Mouse (Mus musculus): ENCODE results near the gene Olfr705. TPM values are rescaled to one million over a fixed set of nuclear protein-coding genes. Genes with fewer than 3 reads are reported as not detected.
"Not testable (repeated sequence)": the region's sequence is repeated elsewhere in the genome, so short reads cannot be mapped to it uniquely, and the experiment has no call there.

Olfr705 gene
- not detected in 2 replicates for polyA plus RNA-seq (2012; ENCODE audit: insufficient read depth, insufficient read length, low replicate concordance, missing spikeins)

- TF ChIP-seq CTCF (IDR thresholded peaks at IDR 0.05; ENCODE audit: insufficient read depth, low read depth, low read length) (no peak), POLR2A (IDR thresholded peaks at IDR 0.05; ENCODE audit: insufficient read depth, low read depth, low read length) (no peak)
- no peaks in the 10 kb centered on the region for H3K4me1 ChIP-seq (ENCODE audit: control insufficient read depth, insufficient read depth, low read length)
- 76% methylated on average over 3 of the region's 3 CpGs for WGBS
- no peak within 1 kb of the TSS for H3K27ac ChIP-seq (ENCODE audit: insufficient read depth, low read depth, low read length)
- H3K4me3 ChIP-seq (ENCODE audit: insufficient read depth, low read depth, low read length), result no peak within 1 kb of the TSS
Measured at GRCm38 (mm10) chr7:106876791-106877190, at the start of gene Olfr705. Olfr705 (minus strand) TSS chr7:106876891.

GRCm38 (mm10) chr7:106920961-106921360 lies 44.3 kb upstream of the Olfr705 start:
- WGBS, result 88% methylated on average over 7 of the region's 7 CpGs
- not testable (repeated sequence) for H3K4me3 ChIP-seq (ENCODE audit: insufficient read depth, low read depth, low read length); H3K27ac ChIP-seq (ENCODE audit: insufficient read depth, low read depth, low read length); H3K4me1 ChIP-seq (ENCODE audit: control insufficient read depth, insufficient read depth, low read length)

DNA sequence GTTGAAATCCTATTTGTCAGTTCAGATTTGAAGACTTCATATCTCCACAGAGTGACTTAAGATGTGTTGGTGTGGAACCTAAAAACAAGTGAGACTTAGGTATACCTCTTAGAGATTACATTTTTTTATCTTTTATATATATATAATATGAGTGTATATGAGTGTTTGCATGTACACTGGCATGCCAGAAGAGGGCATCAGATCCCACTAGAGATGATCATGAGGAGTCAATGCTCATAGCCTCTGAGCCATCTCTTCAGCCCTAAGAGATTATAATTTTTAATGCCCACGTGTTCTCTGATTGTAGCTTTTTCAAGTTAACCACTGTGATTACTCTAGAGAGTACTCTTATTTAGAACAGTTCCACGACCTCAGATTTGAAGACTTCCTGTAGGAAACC lies 31.0 kb upstream of the Olfr705 start, which contains the start of gene Olfr1532-ps1:
TSS of gene Olfr1532-ps1 (plus strand) at position 326 of the 400 bp plus-strand sequence.
- TF ChIP-seq POLR2A (IDR thresholded peaks at IDR 0.05; ENCODE audit: insufficient read depth, low read depth, low read length) (no peak), CTCF (IDR thresholded peaks at IDR 0.05; ENCODE audit: insufficient read depth, low read depth, low read length) (no peak)
- H3K4me3 ChIP-seq (ENCODE audit: insufficient read depth, low read depth, low read length), result no peak within 1 kb of the TSS
- H3K4me1 ChIP-seq (ENCODE audit: control insufficient read depth, insufficient read depth, low read length), result no peaks in the 10 kb centered on the region
- H3K27ac ChIP-seq (ENCODE audit: insufficient read depth, low read depth, low read length), result no peak within 1 kb of the TSS
- 48% methylated on average over 2 of the region's 2 CpGs for WGBS

DNA sequence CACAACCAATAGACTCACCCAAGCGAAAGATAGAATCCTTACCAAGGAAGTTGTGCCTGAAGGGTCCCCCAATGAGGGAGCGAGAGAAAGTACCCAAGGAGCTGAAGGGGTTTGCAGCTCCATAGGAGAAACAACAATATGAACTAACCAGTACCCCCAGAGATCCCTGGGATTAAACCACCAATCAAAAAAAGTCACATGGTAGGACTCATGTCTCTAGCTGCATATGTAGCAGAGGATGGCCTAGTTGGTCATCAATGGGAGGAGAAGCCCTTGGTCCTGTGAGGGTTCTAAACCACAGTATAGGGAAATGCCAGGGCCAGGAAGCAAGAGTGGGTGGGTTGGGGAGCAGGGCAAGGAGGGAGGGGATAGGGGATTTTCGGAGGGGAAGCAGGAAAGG lies 24.4 kb upstream of the Olfr705 start, which contains the start of gene Olfr707:
TSS of gene Olfr707 (minus strand) at position 101 of the 400 bp plus-strand sequence.
- H3K4me3 ChIP-seq (ENCODE audit: insufficient read depth, low read depth, low read length); H3K4me1 ChIP-seq (ENCODE audit: control insufficient read depth, insufficient read depth, low read length); H3K27ac ChIP-seq (ENCODE audit: insufficient read depth, low read depth, low read length): not testable (repeated sequence)
- WGBS, result 78% methylated on average over 3 of the region's 3 CpGs

DNA sequence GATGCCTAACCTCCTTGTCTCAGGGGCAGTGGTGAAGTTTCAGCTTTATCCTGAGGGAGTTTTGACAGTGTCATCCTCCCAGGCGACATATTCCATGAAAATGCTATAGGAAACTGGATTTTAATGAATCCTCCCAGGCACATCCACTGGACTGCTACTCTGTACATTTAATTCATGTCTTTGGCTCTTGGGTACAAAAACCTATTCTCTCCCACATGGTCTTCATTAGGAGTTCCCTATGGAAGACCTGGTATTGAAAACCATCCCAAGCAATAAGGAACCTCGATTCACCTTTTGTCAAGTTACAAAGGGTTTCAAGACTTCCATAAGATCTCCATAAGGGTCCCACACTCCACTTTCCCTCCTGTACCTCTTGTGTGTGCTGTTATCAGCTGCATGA lies 11.4 kb upstream of the Olfr705 start, which contains the start of gene Olfr706:
TSS of gene Olfr706 (minus strand) at position 101 of the 400 bp plus-strand sequence.
- TF ChIP-seq POLR2A (IDR thresholded peaks at IDR 0.05; ENCODE audit: insufficient read depth, low read depth, low read length) (no peak), CTCF (IDR thresholded peaks at IDR 0.05; ENCODE audit: insufficient read depth, low read depth, low read length) (no peak)
- H3K27ac ChIP-seq (ENCODE audit: insufficient read depth, low read depth, low read length), result no peak within 1 kb of the TSS
- no peaks in the 10 kb centered on the region for H3K4me1 ChIP-seq (ENCODE audit: control insufficient read depth, insufficient read depth, low read length)
- no peak within 1 kb of the TSS for H3K4me3 ChIP-seq (ENCODE audit: insufficient read depth, low read depth, low read length)
- WGBS, result 82% methylated on average over 2 of the region's 2 CpGs

GRCm38 (mm10) chr7:106862885-106863284 lies 13.8 kb downstream of the Olfr705 start, which contains the start of gene Olfr704:
Olfr704 (plus strand) TSS chr7:106863185.
- no peak within 1 kb of the TSS for H3K4me3 ChIP-seq (ENCODE audit: insufficient read depth, low read depth, low read length)
- TF ChIP-seq POLR2A (IDR thresholded peaks at IDR 0.05; ENCODE audit: insufficient read depth, low read depth, low read length) (no peak), CTCF (IDR thresholded peaks at IDR 0.05; ENCODE audit: insufficient read depth, low read depth, low read length) (no peak)

GRCm38 (mm10) chr7:106843060-106843459 lies 33.6 kb downstream of the Olfr705 start, which contains the start of gene Olfr703:
Olfr703 (plus strand) TSS chr7:106843360.
- TF ChIP-seq POLR2A (IDR thresholded peaks at IDR 0.05; ENCODE audit: insufficient read depth, low read depth, low read length), result no peak
- no peak for TF ChIP-seq CTCF (IDR thresholded peaks at IDR 0.05; ENCODE audit: insufficient read depth, low read depth, low read length)
- WGBS, result 50% methylated on average over 2 of the region's 2 CpGs
- H3K4me1 ChIP-seq (ENCODE audit: control insufficient read depth, insufficient read depth, low read length), result no peaks in the 10 kb centered on the region
- no peak within 1 kb of the TSS for H3K27ac ChIP-seq (ENCODE audit: insufficient read depth, low read depth, low read length)
- H3K4me3 ChIP-seq (ENCODE audit: insufficient read depth, low read depth, low read length), result no peak within 1 kb of the TSS

More at GRCm38 (mm10) chr7:106862885-106863284, 13.8 kb downstream of the Olfr705 start, which contains the start of gene Olfr704:
- Histone ChIP-seq H3K27ac (ENCODE audit: insufficient read depth, low read depth, low read length) (no peak within 1 kb of the TSS), H3K4me1 (ENCODE audit: control insufficient read depth, insufficient read depth, low read length) (no peaks in the 10 kb centered on the region)

- H3K4me3 ChIP-seq (ENCODE audit: insufficient read depth, low read depth, low read length), result no peak within 1 kb of the TSS
- no peak for TF ChIP-seq POLR2A (IDR thresholded peaks at IDR 0.05; ENCODE audit: insufficient read depth, low read depth, low read length)
- no peak for TF ChIP-seq CTCF (IDR thresholded peaks at IDR 0.05; ENCODE audit: insufficient read depth, low read depth, low read length)
- H3K27ac ChIP-seq (ENCODE audit: insufficient read depth, low read depth, low read length), result no peak within 1 kb of the TSS
- no peaks in the 10 kb centered on the region for H3K4me1 ChIP-seq (ENCODE audit: control insufficient read depth, insufficient read depth, low read length)
Measured at GRCm38 (mm10) chr7:106833793-106834192, 42.9 kb downstream of the Olfr705 start, which contains the start of gene Olfr702. Olfr702 (minus strand) TSS chr7:106833893.

Other genes with a start within 250 kb of the Olfr705 start
- not detected in 2 replicates for gene Olfr693, start 196.3 kb downstream of the Olfr705 start, polyA plus RNA-seq (2012; ENCODE audit: insufficient read depth, insufficient read length, low replicate concordance, missing spikeins)
- gene Olfr694, start 185.1 kb downstream of the Olfr705 start, polyA plus RNA-seq (2012; ENCODE audit: insufficient read depth, insufficient read length, low replicate concordance, missing spikeins), result not detected in 2 replicates
- gene Olfr695, start 160.5 kb downstream of the Olfr705 start, polyA plus RNA-seq (2012; ENCODE audit: insufficient read depth, insufficient read length, low replicate concordance, missing spikeins), result not detected in 2 replicates
- not detected in 2 replicates for gene Olfr697, start 134.4 kb downstream of the Olfr705 start, polyA plus RNA-seq (2012; ENCODE audit: insufficient read depth, insufficient read length, low replicate concordance, missing spikeins)
- gene Olfr698, start 121.5 kb downstream of the Olfr705 start, polyA plus RNA-seq (2012; ENCODE audit: insufficient read depth, insufficient read length, low replicate concordance, missing spikeins), result not detected in 2 replicates
- not detected in 2 replicates for gene Olfr699, start 83.7 kb downstream of the Olfr705 start, polyA plus RNA-seq (2012; ENCODE audit: insufficient read depth, insufficient read length, low replicate concordance, missing spikeins)
- gene Olfr700, start 68.1 kb downstream of the Olfr705 start, polyA plus RNA-seq (2012; ENCODE audit: insufficient read depth, insufficient read length, low replicate concordance, missing spikeins), result not detected in 2 replicates
- not detected in 2 replicates for gene Olfr701, start 62.8 kb downstream of the Olfr705 start, polyA plus RNA-seq (2012; ENCODE audit: insufficient read depth, insufficient read length, low replicate concordance, missing spikeins)
- gene Olfr702, start 43.0 kb downstream of the Olfr705 start, polyA plus RNA-seq (2012; ENCODE audit: insufficient read depth, insufficient read length, low replicate concordance, missing spikeins), result not detected in 2 replicates
- not detected in 2 replicates for gene Olfr703, start 33.5 kb downstream of the Olfr705 start, polyA plus RNA-seq (2012; ENCODE audit: insufficient read depth, insufficient read length, low replicate concordance, missing spikeins)
- gene Olfr704, start 13.7 kb downstream of the Olfr705 start, polyA plus RNA-seq (2012; ENCODE audit: insufficient read depth, insufficient read length, low replicate concordance, missing spikeins), result not detected in 2 replicates
- not detected in 2 replicates for gene Olfr706, start 11.3 kb upstream of the Olfr705 start, polyA plus RNA-seq (2012; ENCODE audit: insufficient read depth, insufficient read length, low replicate concordance, missing spikeins)
- not detected in 2 replicates for gene Olfr707, start 24.4 kb upstream of the Olfr705 start, polyA plus RNA-seq (2012; ENCODE audit: insufficient read depth, insufficient read length, low replicate concordance, missing spikeins)
- gene Olfr1532-ps1, start 31.1 kb upstream of the Olfr705 start, polyA plus RNA-seq (2012; ENCODE audit: insufficient read depth, insufficient read length, low replicate concordance, missing spikeins), result not detected in 2 replicates
- gene Olfr709-ps1, start 55.3 kb upstream of the Olfr705 start, polyA plus RNA-seq (2012; ENCODE audit: insufficient read depth, insufficient read length, low replicate concordance, missing spikeins), result not detected in 2 replicates
- not detected in 2 replicates for gene Olfr710, start 71.4 kb upstream of the Olfr705 start, polyA plus RNA-seq (2012; ENCODE audit: insufficient read depth, insufficient read length, low replicate concordance, missing spikeins)
- not detected in 2 replicates for gene Olfr6, start 87.0 kb upstream of the Olfr705 start, polyA plus RNA-seq (2012; ENCODE audit: insufficient read depth, insufficient read length, low replicate concordance, missing spikeins)
- gene Olfr711, start 98.6 kb upstream of the Olfr705 start, polyA plus RNA-seq (2012; ENCODE audit: insufficient read depth, insufficient read length, low replicate concordance, missing spikeins), result not detected in 2 replicates
- not detected in 2 replicates for gene Olfr2, start 129.2 kb upstream of the Olfr705 start, polyA plus RNA-seq (2012; ENCODE audit: insufficient read depth, insufficient read length, low replicate concordance, missing spikeins)
- gene Olfr713, start 154.3 kb upstream of the Olfr705 start, polyA plus RNA-seq (2012; ENCODE audit: insufficient read depth, insufficient read length, low replicate concordance, missing spikeins), result not detected in 2 replicates
- not detected in 2 replicates for gene Olfr714, start 194.1 kb upstream of the Olfr705 start, polyA plus RNA-seq (2012; ENCODE audit: insufficient read depth, insufficient read length, low replicate concordance, missing spikeins)
- not detected in 2 replicates for gene Olfr17, start 216.3 kb upstream of the Olfr705 start, polyA plus RNA-seq (2012; ENCODE audit: insufficient read depth, insufficient read length, low replicate concordance, missing spikeins)
- not detected in 2 replicates for gene Olfr715b, start 233.5 kb upstream of the Olfr705 start, polyA plus RNA-seq (2012; ENCODE audit: insufficient read depth, insufficient read length, low replicate concordance, missing spikeins)

Measured in olfactory bulb, adult 2 months (tissue).